Mouse (Mus musculus): Measurements from ENCODE around the gene Rnaseh2b. TPM values are rescaled to one million over a fixed set of nuclear protein-coding genes. Genes with fewer than 3 reads are reported as not detected.

The Rnaseh2b gene
- polyA plus RNA-seq, 1 experiment from 2014 or later = 64.2 TPM

- H3K4me1 ChIP-seq (ENCODE audit: control insufficient read depth, insufficient read depth, low read length) = 0 out of 2 replicates have a peak, but pooled peaks cover 2% of the 10 kb centered on the region
- H3K9me3 ChIP-seq (replicated peaks; ENCODE audit: control insufficient read depth, low read length) = no peaks in the 10 kb centered on the region
- no peaks in the 10 kb centered on the region for H3K27me3 ChIP-seq (ENCODE audit: control insufficient read depth, insufficient read depth, low read length)
- H3K9ac ChIP-seq (ENCODE audit: low read depth, low read length) = no peak overlapping the region
- WGBS (ENCODE audit: insufficient replicate concordance) = 79% methylated on average over 1 of the region's 1 CpGs
- no peak for ATAC-seq (replicated peaks; ENCODE audit: insufficient number of reproducible peaks, low FRiP score, low TSS enrichment)
- no peak overlapping the region for H3K4me3 ChIP-seq (ENCODE audit: low read depth, low read length)
- H3K4me2 ChIP-seq = no peak overlapping the region
- no peak overlapping the region for H3K27ac ChIP-seq (ENCODE audit: low read depth, low read length)
- no peaks in the 10 kb centered on the region for H3K36me3 ChIP-seq (ENCODE audit: control insufficient read depth, insufficient read depth, low read length)
Measured at GRCm38 (mm10) chr14:62298808-62299207, 6.4 kb downstream of the Rnaseh2b start.

DNA sequence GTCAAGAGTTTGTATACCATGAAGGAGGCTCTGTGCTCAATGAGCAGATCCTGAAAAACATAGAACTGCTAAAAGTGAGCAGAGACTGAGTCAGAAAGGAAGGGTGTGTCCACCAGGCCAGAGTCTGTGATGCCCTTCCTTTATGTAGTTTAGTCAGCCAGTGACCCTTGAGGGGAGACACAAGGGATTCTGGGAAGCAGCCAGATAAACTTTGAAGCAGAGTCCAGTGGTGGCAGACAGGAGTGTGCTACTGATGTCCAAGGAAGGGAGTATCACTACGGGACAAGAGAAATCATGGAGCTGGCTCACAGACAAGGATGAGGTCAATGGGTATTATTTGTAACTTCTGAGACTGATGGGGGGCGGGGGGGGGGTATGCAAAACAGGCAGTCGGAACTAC lies 7.6 kb downstream of the Rnaseh2b start:
- no peak overlapping the region for H3K9ac ChIP-seq (ENCODE audit: low read depth, low read length)
- H3K36me3 ChIP-seq (ENCODE audit: control insufficient read depth, insufficient read depth, low read length) = no peaks in the 10 kb centered on the region
- no peak for ATAC-seq (replicated peaks; ENCODE audit: insufficient number of reproducible peaks, low FRiP score, low TSS enrichment)
- 78% methylated on average over 3 of the region's 3 CpGs for WGBS (ENCODE audit: insufficient replicate concordance)
- H3K4me2 ChIP-seq = no peak overlapping the region
- no peaks in the 10 kb centered on the region for H3K9me3 ChIP-seq (replicated peaks; ENCODE audit: control insufficient read depth, low read length)
- H3K27ac ChIP-seq (ENCODE audit: low read depth, low read length) = no peak overlapping the region
- H3K4me1 ChIP-seq (ENCODE audit: control insufficient read depth, insufficient read depth, low read length) = 0 out of 2 replicates have a peak, but pooled peaks cover 2% of the 10 kb centered on the region
- no peak overlapping the region for H3K4me3 ChIP-seq (ENCODE audit: low read depth, low read length)
- H3K27me3 ChIP-seq (ENCODE audit: control insufficient read depth, insufficient read depth, low read length) = no peaks in the 10 kb centered on the region

DNA sequence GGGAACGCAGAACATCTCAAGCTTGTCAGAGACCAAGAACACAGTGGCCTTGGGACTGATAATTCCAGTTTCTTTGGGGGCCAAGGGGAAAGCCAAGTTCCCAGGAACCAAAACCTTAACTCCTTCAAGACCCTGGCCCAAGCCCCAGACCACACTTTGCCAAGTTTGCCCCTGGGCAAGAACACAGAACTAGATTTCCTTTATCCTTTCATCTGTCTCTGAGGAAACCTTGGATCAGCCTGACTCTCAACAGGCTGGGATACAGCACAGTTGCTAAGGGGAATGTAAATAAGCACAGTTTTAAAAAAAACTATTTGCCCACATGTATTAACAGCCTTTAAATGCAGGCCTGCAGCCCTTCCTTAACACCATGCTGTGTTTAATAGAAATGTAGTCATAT lies 15.2 kb downstream of the Rnaseh2b start:
- Histone ChIP-seq H3K27me3 (ENCODE audit: control insufficient read depth, insufficient read depth, low read length) (no peaks in the 10 kb centered on the region), H3K9me3 (replicated peaks; ENCODE audit: control insufficient read depth, low read length) (no peaks in the 10 kb centered on the region), H3K36me3 (ENCODE audit: control insufficient read depth, insufficient read depth, low read length) (no peaks in the 10 kb centered on the region), H3K27ac (ENCODE audit: low read depth, low read length) (no peak overlapping the region), H3K4me1 (ENCODE audit: control insufficient read depth, insufficient read depth, low read length) (peaks cover 6% of the 10 kb centered on the region; the same call in 1 of the 2 replicates), H3K4me3 (ENCODE audit: low read depth, low read length) (no peak overlapping the region), H3K9ac (ENCODE audit: low read depth, low read length) (no peak overlapping the region), H3K4me2 (no peak overlapping the region)
- ATAC-seq (replicated peaks; ENCODE audit: insufficient number of reproducible peaks, low FRiP score, low TSS enrichment) = no peak
- 72% methylated on average over 1 of the region's 1 CpGs for WGBS (ENCODE audit: insufficient replicate concordance)

DNA sequence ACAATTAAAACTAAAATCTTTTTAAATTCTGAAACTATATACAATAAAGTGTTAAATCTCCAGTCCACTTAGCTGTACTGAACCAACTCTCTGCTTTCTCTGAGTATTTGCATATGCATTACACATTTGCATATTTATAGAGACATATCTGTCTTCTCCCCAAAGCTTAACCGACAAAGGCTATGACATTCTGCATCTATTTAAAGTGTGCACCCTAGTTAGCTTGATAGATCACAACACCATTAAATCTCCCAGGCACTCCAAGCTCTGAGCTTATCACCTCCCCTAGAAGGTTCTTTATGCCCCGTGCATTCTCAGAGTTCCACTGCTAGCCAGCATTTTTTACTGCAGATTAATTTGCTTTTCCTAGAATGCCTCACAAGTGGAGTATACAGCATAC lies 16.6 kb downstream of the Rnaseh2b start:
- no peak for ATAC-seq (replicated peaks; ENCODE audit: insufficient number of reproducible peaks, low FRiP score, low TSS enrichment)

GRCm38 (mm10) chr14:62311672-62312071 lies 19.3 kb downstream of the Rnaseh2b start:
- H3K9ac ChIP-seq (ENCODE audit: low read depth, low read length) = no peak overlapping the region
- no peaks in the 10 kb centered on the region for H3K27me3 ChIP-seq (ENCODE audit: control insufficient read depth, insufficient read depth, low read length)
- no peaks in the 10 kb centered on the region for H3K9me3 ChIP-seq (replicated peaks; ENCODE audit: control insufficient read depth, low read length)
- 83% methylated on average over 1 of the region's 1 CpGs for WGBS (ENCODE audit: insufficient replicate concordance)
- H3K4me1 ChIP-seq (ENCODE audit: control insufficient read depth, insufficient read depth, low read length) = peaks cover 6% of the 10 kb centered on the region; the same call in 1 of the 2 replicates
- H3K4me3 ChIP-seq (ENCODE audit: low read depth, low read length) = no peak overlapping the region
- ATAC-seq (replicated peaks; ENCODE audit: insufficient number of reproducible peaks, low FRiP score, low TSS enrichment) = no peak
- H3K27ac ChIP-seq (ENCODE audit: low read depth, low read length) = no peak overlapping the region
- no peak overlapping the region for H3K4me2 ChIP-seq
- H3K36me3 ChIP-seq (ENCODE audit: control insufficient read depth, insufficient read depth, low read length) = no peaks in the 10 kb centered on the region

More for the DNA sequence above, 16.6 kb downstream of the Rnaseh2b start:
- peaks cover 6% of the 10 kb centered on the region; the same call in 1 of the 2 replicates for H3K4me1 ChIP-seq (ENCODE audit: control insufficient read depth, insufficient read depth, low read length)
- H3K27me3 ChIP-seq (ENCODE audit: control insufficient read depth, insufficient read depth, low read length) = no peaks in the 10 kb centered on the region
- H3K9me3 ChIP-seq (replicated peaks; ENCODE audit: control insufficient read depth, low read length) = no peaks in the 10 kb centered on the region
- no peak overlapping the region for H3K9ac ChIP-seq (ENCODE audit: low read depth, low read length)
- no peak overlapping the region for H3K4me2 ChIP-seq
- H3K4me3 ChIP-seq (ENCODE audit: low read depth, low read length) = no peak overlapping the region
- WGBS (ENCODE audit: insufficient replicate concordance) = 33% methylated on average over 2 of the region's 2 CpGs
- no peaks in the 10 kb centered on the region for H3K36me3 ChIP-seq (ENCODE audit: control insufficient read depth, insufficient read depth, low read length)
- peak overlapping the region; percentile 7; the same call in 1 of the 2 replicates for H3K27ac ChIP-seq (ENCODE audit: low read depth, low read length)

DNA sequence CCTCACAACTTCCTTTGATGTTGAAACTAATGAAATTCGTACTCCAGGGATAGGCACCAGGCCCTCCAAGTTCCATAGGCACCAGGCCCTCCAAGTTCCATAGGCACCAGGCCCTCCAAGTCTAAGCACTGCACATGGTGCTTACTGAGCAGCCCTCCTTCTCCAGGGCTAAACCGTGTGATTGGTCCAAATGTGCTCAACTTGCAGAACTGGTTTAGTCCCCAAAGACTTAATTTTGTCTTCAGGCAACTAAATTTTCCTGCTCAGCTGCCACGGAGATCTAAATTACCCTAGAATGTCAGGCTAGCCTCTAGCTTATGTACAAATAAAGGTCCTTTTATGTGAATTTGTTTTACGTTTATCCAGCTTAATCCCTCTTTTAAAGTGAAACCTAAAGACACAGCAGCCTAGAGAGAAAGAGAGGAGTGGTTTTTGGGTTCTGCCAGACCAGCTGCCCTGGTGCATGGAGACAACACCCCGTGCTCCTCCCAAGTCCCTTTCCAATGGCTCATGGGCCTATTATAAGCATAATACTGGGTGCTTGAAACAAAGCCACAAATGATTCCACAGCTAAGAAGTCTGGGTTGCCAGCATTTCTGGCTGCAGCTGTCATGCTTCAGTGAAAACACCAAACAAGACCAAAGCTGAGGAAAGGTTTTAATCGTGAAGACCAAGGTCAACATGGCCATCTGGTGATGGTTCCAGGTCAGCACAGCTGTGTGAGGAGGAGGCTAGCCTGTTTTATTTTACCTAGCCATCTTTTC lies 30.4 kb downstream of the Rnaseh2b start:
- Histone ChIP-seq H3K27ac (ENCODE audit: low read depth, low read length) (no peak overlapping the region), H3K4me3 (ENCODE audit: low read depth, low read length) (no peak overlapping the region), H3K36me3 (ENCODE audit: control insufficient read depth, insufficient read depth, low read length) (no peaks in the 10 kb centered on the region), H3K4me1 (ENCODE audit: control insufficient read depth, insufficient read depth, low read length) (no peaks in the 10 kb centered on the region), H3K9ac (ENCODE audit: low read depth, low read length) (no peak overlapping the region), H3K4me2 (no peak overlapping the region), H3K27me3 (ENCODE audit: control insufficient read depth, insufficient read depth, low read length) (no peaks in the 10 kb centered on the region), H3K9me3 (replicated peaks; ENCODE audit: control insufficient read depth, low read length) (no peaks in the 10 kb centered on the region)
- ATAC-seq (replicated peaks; ENCODE audit: insufficient number of reproducible peaks, low FRiP score, low TSS enrichment) = no peak
- WGBS (ENCODE audit: insufficient replicate concordance) = 56% methylated on average over 6 of the region's 6 CpGs

GRCm38 (mm10) chr14:62323457-62323856 lies 31.1 kb downstream of the Rnaseh2b start:
- H3K9me3 ChIP-seq (replicated peaks; ENCODE audit: control insufficient read depth, low read length) = no peaks in the 10 kb centered on the region
- H3K4me1 ChIP-seq (ENCODE audit: control insufficient read depth, insufficient read depth, low read length) = no peaks in the 10 kb centered on the region
- no peak overlapping the region for H3K27ac ChIP-seq (ENCODE audit: low read depth, low read length)
- H3K27me3 ChIP-seq (ENCODE audit: control insufficient read depth, insufficient read depth, low read length) = no peaks in the 10 kb centered on the region
- no peaks in the 10 kb centered on the region for H3K36me3 ChIP-seq (ENCODE audit: control insufficient read depth, insufficient read depth, low read length)
- no peak overlapping the region for H3K9ac ChIP-seq (ENCODE audit: low read depth, low read length)
- H3K4me2 ChIP-seq = no peak overlapping the region
- no peak for ATAC-seq (replicated peaks; ENCODE audit: insufficient number of reproducible peaks, low FRiP score, low TSS enrichment)
- no peak overlapping the region for H3K4me3 ChIP-seq (ENCODE audit: low read depth, low read length)
- 81% methylated on average over 5 of the region's 5 CpGs for WGBS (ENCODE audit: insufficient replicate concordance)

DNA sequence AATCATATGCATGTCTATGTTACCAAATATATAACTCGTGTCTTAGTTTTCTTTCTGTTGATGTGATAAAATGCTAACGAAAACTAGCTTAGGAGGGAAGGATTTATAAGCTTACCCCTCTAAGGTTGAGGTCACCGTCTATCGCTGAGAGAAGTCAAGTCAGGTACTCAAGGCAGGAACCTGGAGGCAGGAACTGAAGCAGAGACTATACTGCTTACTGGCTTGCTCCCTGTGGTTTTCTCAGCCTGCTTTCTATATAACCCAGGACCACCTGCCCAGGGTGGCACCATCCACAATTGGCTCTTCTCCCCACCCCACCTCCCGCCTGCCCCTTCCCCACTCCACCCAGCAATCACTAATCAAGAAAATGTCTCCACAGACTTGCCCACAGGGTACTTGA lies 32.6 kb downstream of the Rnaseh2b start:
- no peak overlapping the region for H3K27ac ChIP-seq (ENCODE audit: low read depth, low read length)
- no peak overlapping the region for H3K4me3 ChIP-seq (ENCODE audit: low read depth, low read length)
- H3K9me3 ChIP-seq (replicated peaks; ENCODE audit: control insufficient read depth, low read length) = no peaks in the 10 kb centered on the region
- no peak overlapping the region for H3K9ac ChIP-seq (ENCODE audit: low read depth, low read length)
- ATAC-seq (replicated peaks; ENCODE audit: insufficient number of reproducible peaks, low FRiP score, low TSS enrichment) = no peak
- H3K4me2 ChIP-seq = no peak overlapping the region
- H3K27me3 ChIP-seq (ENCODE audit: control insufficient read depth, insufficient read depth, low read length) = no peaks in the 10 kb centered on the region
- H3K4me1 ChIP-seq (ENCODE audit: control insufficient read depth, insufficient read depth, low read length) = no peaks in the 10 kb centered on the region
- H3K36me3 ChIP-seq (ENCODE audit: control insufficient read depth, insufficient read depth, low read length) = no peaks in the 10 kb centered on the region
- 82% methylated on average over 5 of the region's 5 CpGs for WGBS (ENCODE audit: insufficient replicate concordance)

DNA sequence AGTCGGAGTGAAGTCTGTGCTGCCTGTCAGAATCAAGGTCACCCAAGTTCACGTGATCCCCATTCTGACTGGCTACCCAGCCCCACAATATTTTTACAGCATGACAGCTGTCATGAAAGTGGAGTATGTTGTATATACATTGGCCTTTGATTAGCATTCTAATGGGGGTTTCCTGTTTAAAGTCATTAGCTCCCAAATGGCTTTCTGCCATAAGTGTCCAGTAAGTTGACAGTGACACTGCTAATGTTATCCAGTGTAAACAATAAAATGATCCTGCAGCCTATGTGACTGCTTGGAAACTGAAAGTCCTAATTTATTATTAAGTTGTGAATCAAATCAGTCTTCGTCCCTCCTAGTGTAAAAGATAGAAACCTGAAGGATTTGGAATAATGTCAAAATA lies 33.6 kb downstream of the Rnaseh2b start:
- Histone ChIP-seq H3K27me3 (ENCODE audit: control insufficient read depth, insufficient read depth, low read length) (no peaks in the 10 kb centered on the region), H3K9ac (ENCODE audit: low read depth, low read length) (no peak overlapping the region), H3K27ac (ENCODE audit: low read depth, low read length) (no peak overlapping the region), H3K4me2 (no peak overlapping the region), H3K36me3 (ENCODE audit: control insufficient read depth, insufficient read depth, low read length) (no peaks in the 10 kb centered on the region), H3K4me3 (ENCODE audit: low read depth, low read length) (no peak overlapping the region), H3K4me1 (ENCODE audit: control insufficient read depth, insufficient read depth, low read length) (no peaks in the 10 kb centered on the region), H3K9me3 (replicated peaks; ENCODE audit: control insufficient read depth, low read length) (no peaks in the 10 kb centered on the region)
- WGBS (ENCODE audit: insufficient replicate concordance) = 74% methylated on average over 3 of the region's 3 CpGs
- ATAC-seq (replicated peaks; ENCODE audit: insufficient number of reproducible peaks, low FRiP score, low TSS enrichment) = no peak

All from heart, embryonic 11.5 days (tissue).